Mouse (Mus musculus) hindbrain, embryonic 11.5 days (tissue): ENCODE data around the gene Rhbdf2. TPM values are rescaled to one million over a fixed set of nuclear protein-coding genes. Genes with fewer than 3 reads are reported as not detected.

Experiments used
- ATAC-seq: fragments of 200-750 bp; cut with Nextera tagmentation; 2 replicates; pipeline ENCODE4 v1.8.0; 2017; ENCODE audit warnings: mild to moderate bottlenecking, moderate TSS enrichment, moderate library complexity; ENCODE audit not compliant: low FRiP score
- DNase-seq: peaks from one replicate; pipeline ENCODE4 v3.0.0-alpha.2; 2015; ENCODE audit warnings: low spot score
- H3K27ac ChIP-seq: fragments of 300-500 bp; sonication (generic); 2 replicates; pipeline ENCODE4 v1.5.1; 2014; ENCODE audit warnings: mild to moderate bottlenecking, low read depth, low read length
- H3K27me3 ChIP-seq: fragments of 300-500 bp; sonication (generic); 2 replicates; pipeline ENCODE4 v1.6.1; 2014; ENCODE audit warnings: mild to moderate bottlenecking, low read length, moderate library complexity, mixed read lengths; ENCODE audit not compliant: control insufficient read depth, insufficient read depth
- H3K36me3 ChIP-seq: fragments of 300-500 bp; sonication (generic); 2 replicates; pipeline ENCODE4 v1.6.1; 2014; ENCODE audit warnings: mild to moderate bottlenecking, low read length, moderate library complexity, mixed read lengths; ENCODE audit not compliant: control insufficient read depth, insufficient read depth
- H3K4me1 ChIP-seq: fragments of 300-500 bp; sonication (generic); replicated peaks from 2 replicates; pipeline ENCODE4 v1.6.1; 2014; ENCODE audit warnings: low read length, mixed read lengths; ENCODE audit not compliant: control insufficient read depth, insufficient read depth
- H3K4me2 ChIP-seq: fragments of 300-500 bp; sonication (generic); replicated peaks from 2 replicates; pipeline ENCODE4 v1.6.1; 2014; ENCODE audit warnings: mild to moderate bottlenecking, low read depth, low read length
- H3K4me3 ChIP-seq: fragments of 300-500 bp; sonication (generic); 2 replicates; pipeline ENCODE4 v1.5.1; 2014; ENCODE audit warnings: low read depth, low read length
- H3K9ac ChIP-seq: fragments of 300-500 bp; sonication (generic); 2 replicates; pipeline ENCODE4 v1.6.1; 2014; ENCODE audit warnings: low read depth, low read length
- H3K9me3 ChIP-seq: fragments of 300-500 bp; sonication (generic); 2 replicates; pipeline ENCODE4 v1.6.1; 2016; ENCODE audit warnings: low read length; ENCODE audit not compliant: control insufficient read depth
- WGBS: fragments of 180-500 bp; shearing (Covaris S2); extraction: QIAGEN DNeasy Blood & Tissue Kit; methylation state at CpG from one replicate; pipeline ENCODE4 v1.1.7; 2014; 5-methylcytosine and 5-hydroxymethylcytosine counted together
- polyA plus RNA-seq: library from polyadenylated mRNA; unstranded; fragments of >200 nt; fragmentation: Nextera tagmentation; extraction: Ambion mirVana; gene quantifications from 2 replicates; pipeline ENCODE4 v1.2.1, GENCODE M21; 2014

Rhbdf2 gene
- polyA plus RNA-seq, 1 experiment from 2014 or later: 2.1 TPM

- 59% methylated on average over 9 of the region's 9 CpGs for WGBS
- ATAC-seq (0 out of 2 replicates have a peak, but pooled peaks have one; percentile 30), DNase-seq (peak; percentile 95)
Observed at GRCm38 (mm10) chr11:116628712-116629111, 1.9 kb upstream of the Rhbdf2 start.

DNA sequence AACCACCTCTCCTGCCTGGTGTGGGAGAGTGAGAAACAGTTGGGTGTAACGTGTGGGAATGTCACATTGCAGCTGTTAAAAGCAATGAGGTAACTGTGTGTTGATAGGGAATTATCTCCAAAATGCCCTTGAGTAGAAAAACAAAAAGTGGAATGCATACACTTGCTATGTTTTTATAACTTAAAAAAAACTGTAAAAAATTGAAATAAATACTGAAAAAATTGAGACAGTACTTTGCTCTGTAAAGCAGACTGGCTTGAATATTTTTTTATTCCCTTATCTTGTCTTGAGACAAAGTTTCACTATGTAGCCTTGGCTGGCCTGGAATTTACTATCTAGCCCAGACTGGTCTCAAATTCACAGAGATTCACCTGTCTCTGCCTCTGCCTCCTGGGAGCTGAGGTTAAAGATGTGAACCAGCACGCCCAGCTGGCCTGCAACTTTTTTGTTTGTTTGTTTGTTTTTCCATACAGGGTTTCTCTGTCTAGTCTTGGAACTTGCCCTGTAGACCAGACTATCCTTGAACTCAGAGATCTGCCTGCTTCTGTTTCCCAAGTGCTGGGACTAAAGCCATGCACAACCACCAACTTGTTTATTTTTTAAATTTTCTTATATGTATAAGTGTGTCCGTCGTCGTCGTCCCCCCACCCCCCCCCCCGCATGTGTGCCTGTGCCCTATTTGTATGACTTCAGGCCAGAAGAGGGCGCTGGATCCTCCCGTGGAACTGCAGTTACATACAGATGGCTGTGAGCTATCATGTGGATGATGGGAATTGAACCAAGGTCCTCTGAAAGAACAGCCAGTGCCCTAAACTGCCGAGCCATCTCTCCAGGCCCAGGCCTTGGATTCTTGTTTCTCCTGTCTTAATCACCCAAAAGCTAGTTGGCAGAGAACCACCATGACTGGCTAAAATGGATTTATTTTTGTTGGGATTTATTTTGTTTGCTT, 527 bp upstream of the Rhbdf2 start:
- DNase-seq (no peak), ATAC-seq (no peak)
- peaks cover 18% of the 10 kb centered on the region for H3K27me3 ChIP-seq
- no peak overlapping the region for H3K4me3 ChIP-seq
- H3K9ac ChIP-seq: no peak overlapping the region
- H3K4me1 ChIP-seq: peaks cover 4% of the 10 kb centered on the region
- no peak overlapping the region for H3K4me2 ChIP-seq
- no peaks in the 10 kb centered on the region for H3K36me3 ChIP-seq
- no peaks in the 10 kb centered on the region for H3K9me3 ChIP-seq
- WGBS: 41% methylated on average over 10 of the region's 10 CpGs
- no peak overlapping the region for H3K27ac ChIP-seq

More at GRCm38 (mm10) chr11:116628712-116629111, 1.9 kb upstream of the Rhbdf2 start:
- no peak overlapping the region for H3K9ac ChIP-seq
- H3K4me2 ChIP-seq: no peak overlapping the region
- no peak overlapping the region for H3K27ac ChIP-seq
- no peak overlapping the region for H3K4me3 ChIP-seq
- H3K36me3 ChIP-seq: no peaks in the 10 kb centered on the region
- H3K27me3 ChIP-seq: peaks cover 9% of the 10 kb centered on the region
- H3K9me3 ChIP-seq: no peaks in the 10 kb centered on the region
- peaks cover 4% of the 10 kb centered on the region for H3K4me1 ChIP-seq

DNA sequence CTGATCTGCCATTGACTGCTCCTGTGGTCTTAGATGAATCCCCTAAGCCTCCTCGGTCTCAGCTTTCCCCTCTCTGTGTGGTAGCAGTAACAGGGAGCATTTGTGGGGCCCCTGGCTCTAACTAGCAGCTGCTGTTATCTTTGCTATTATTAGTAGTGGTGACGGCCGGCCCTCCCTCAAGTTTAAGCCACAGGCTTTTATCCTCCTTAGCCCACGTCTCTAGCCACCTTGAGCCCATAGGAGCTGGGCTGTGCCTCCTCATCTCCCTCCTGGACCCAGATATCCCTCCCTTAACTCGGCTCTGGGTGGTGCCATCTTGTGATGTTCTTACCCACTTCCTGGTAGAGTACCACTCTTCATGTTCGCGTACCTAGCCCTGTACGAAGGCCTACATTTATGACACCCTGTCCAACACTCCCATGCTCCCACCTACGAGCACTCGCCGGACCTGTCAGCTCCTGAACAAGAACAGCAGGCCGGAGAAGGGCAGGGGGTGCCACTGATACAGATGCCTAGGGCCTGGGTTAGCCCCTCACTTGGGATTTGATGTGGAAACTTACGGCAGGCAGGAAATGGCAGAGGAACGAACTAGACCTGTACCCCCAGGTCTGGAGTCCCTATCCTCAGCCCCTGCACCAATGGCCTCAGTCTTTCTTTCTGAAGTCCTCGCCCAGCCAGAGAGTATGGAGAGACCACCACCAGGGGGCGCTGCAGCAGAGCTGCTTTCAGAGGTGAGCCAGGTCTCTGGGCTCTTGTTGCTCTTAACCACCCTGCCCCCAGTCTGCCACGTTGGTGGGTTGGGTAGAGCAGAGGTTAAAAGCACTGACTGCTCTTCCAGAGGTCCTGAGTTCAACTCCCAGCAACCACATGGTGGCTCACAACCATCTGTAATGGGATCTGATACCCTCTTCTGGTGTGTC, 1.5 kb downstream of the Rhbdf2 start:
- no peak overlapping the region for H3K9ac ChIP-seq
- no peaks in the 10 kb centered on the region for H3K9me3 ChIP-seq
- H3K36me3 ChIP-seq: no peaks in the 10 kb centered on the region
- H3K4me1 ChIP-seq: peaks cover 4% of the 10 kb centered on the region
- DNase-seq: peak; percentile 74
- no peak overlapping the region for H3K27ac ChIP-seq
- H3K4me2 ChIP-seq: no peak overlapping the region
- no peak overlapping the region for H3K4me3 ChIP-seq
- ATAC-seq: no peak
- WGBS: 75% methylated on average over 17 of the region's 17 CpGs
- H3K27me3 ChIP-seq: peaks cover 18% of the 10 kb centered on the region

DNA sequence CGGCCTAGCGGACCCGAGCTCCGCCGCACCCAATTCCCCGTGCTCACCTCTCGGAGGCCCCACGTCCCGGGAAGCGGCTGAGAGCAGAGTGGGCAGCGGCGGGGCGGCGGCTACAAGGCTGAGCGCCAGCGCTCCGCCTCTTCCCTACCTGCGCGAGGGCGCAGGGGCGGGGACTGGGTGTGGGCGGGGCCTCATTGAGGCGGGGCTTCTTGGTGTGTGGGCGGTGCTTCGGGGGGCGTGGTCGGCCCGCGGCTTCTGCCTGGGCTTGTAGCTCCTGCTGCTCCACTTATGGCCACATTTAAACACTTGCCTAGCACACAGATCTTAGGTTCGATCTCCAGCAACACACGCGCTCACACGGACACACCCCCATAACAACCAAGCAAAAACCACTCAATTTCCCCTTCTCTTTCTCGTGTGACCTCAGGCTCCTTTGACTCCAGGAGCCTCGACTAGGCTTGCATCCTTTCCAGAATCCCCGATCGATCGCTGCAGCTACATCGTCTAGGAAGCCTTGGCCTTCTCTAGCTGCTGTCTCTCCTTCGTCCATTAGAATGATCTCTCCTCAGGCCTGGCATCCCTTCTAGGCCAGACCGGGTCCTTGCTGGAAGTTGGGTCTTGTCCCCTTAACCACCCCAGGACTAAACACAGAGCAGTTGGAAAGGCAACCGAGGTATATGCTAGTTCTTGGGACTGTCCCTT, 2.5 kb downstream of the Rhbdf2 start:
- H3K4me1 ChIP-seq: peaks cover 4% of the 10 kb centered on the region
- WGBS: 13% methylated on average over 41 of the region's 42 CpGs
- H3K9ac ChIP-seq: peak overlapping the region; percentile 45; the same call in 1 of the 2 replicates
- DNase-seq (peak; percentile 83), ATAC-seq (peak; percentile 52)
- peak overlapping the region; percentile 80 for H3K4me2 ChIP-seq
- no peaks in the 10 kb centered on the region for H3K9me3 ChIP-seq
- peak overlapping the region; percentile 49 for H3K4me3 ChIP-seq
- H3K36me3 ChIP-seq: no peaks in the 10 kb centered on the region
- peaks cover 18% of the 10 kb centered on the region for H3K27me3 ChIP-seq
- H3K27ac ChIP-seq: no peak overlapping the region

GRCm38 (mm10) chr11:116623281-116624124, 3.3 kb downstream of the Rhbdf2 start:
- Histone ChIP-seq H3K4me3 (peak overlapping the region; percentile 49), H3K4me1 (peaks cover 4% of the 10 kb centered on the region), H3K27me3 (peaks cover 18% of the 10 kb centered on the region), H3K9me3 (no peaks in the 10 kb centered on the region), H3K36me3 (no peaks in the 10 kb centered on the region), H3K9ac (peak overlapping the region; percentile 45; the same call in 1 of the 2 replicates), H3K4me2 (peak overlapping the region; percentile 80), H3K27ac (no peak overlapping the region)
- DNase-seq (no peak), ATAC-seq (no peak)
- 6% methylated on average over 39 of the region's 40 CpGs for WGBS

GRCm38 (mm10) chr11:116621258-116621704, 5.5 kb downstream of the Rhbdf2 start:
- Histone ChIP-seq H3K36me3 (no peaks in the 10 kb centered on the region), H3K4me2 (no peak overlapping the region), H3K4me3 (no peak overlapping the region), H3K27ac (no peak overlapping the region), H3K9me3 (no peaks in the 10 kb centered on the region), H3K27me3 (peaks cover 18% of the 10 kb centered on the region), H3K4me1 (peaks cover 4% of the 10 kb centered on the region), H3K9ac (no peak overlapping the region)
- DNase-seq: no peak
- no peak for ATAC-seq
- WGBS: 50% methylated on average over 6 of the region's 6 CpGs

DNA sequence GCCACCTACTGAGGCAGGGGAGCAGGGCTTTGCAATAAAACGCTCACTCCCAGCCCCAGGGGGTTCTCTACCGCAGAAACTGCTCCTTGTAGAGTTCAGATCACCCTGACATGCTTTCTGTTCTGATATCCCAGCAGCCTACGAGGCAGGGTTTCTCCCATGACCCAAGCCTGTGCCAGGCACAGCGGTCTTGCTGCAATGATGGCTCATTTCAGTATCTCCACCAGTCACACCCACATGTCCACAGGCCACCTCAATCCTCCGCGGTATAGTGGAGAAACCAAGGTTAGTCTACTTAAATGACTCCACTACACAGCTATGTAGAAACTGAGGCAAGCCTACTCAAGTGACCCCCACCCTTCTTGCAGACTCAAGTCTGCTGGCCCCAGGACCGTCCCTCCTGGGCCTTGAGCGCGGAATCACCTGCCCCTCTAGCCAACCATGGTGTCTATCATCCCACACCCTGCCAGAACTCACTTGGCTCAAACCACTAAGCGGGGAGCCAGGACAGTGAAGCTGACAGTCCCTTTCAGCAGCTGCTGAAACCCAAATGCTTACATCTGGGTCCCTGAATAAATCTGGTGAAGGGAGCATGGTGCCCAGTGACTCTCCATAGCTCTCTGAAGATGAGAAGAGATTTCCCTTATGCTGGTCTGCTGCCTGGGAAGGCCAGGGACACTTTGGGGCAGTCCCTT, 6.1 kb downstream of the Rhbdf2 start:
- H3K9me3 ChIP-seq: no peaks in the 10 kb centered on the region
- no peak overlapping the region for H3K9ac ChIP-seq
- peaks cover 4% of the 10 kb centered on the region for H3K4me1 ChIP-seq
- DNase-seq (no peak), ATAC-seq (no peak)
- no peak overlapping the region for H3K4me3 ChIP-seq
- peaks cover 18% of the 10 kb centered on the region for H3K27me3 ChIP-seq
- no peaks in the 10 kb centered on the region for H3K36me3 ChIP-seq
- WGBS: 78% methylated on average over 10 of the region's 10 CpGs
- no peak overlapping the region for H3K27ac ChIP-seq
- no peak overlapping the region for H3K4me2 ChIP-seq
